Mouse (Mus musculus) macrophage (primary cell): ENCODE measurements around the gene Umodl1. TPM values are rescaled to one million over a fixed set of nuclear protein-coding genes. Genes with fewer than 3 reads are reported as not detected.

Source experiments
- H3K27ac ChIP-seq: fragments of 350-480 bp; formaldehyde crosslinking; 2 replicates; pipeline ENCODE4 v1.9.0; 2021
- H3K36me3 ChIP-seq: fragments of 350-480 bp; formaldehyde crosslinking; 2 replicates; pipeline ENCODE4 v1.9.0; 2021; ENCODE audit errors: inconsistent target
- H3K4me3 ChIP-seq: fragments of 350-480 bp; formaldehyde crosslinking; 2 replicates; pipeline ENCODE4 v1.9.0; 2021; ENCODE audit errors: inconsistent target
- H3K79me2 ChIP-seq: fragments of 350-480 bp; formaldehyde crosslinking; 2 replicates; pipeline ENCODE4 v1.9.0; 2021; ENCODE audit errors: inconsistent target
- WGBS: methylation state at CpG from one replicate; pipeline ENCODE4 v1.1.7; 2026; ENCODE audit warnings: inconsistent platforms; ENCODE audit not compliant: missing documents; 5-methylcytosine and 5-hydroxymethylcytosine counted together
- polyA plus RNA-seq: library from polyadenylated mRNA; stranded (reverse); fragments of 250-400 nt; gene quantifications from 3 replicates; pipeline ENCODE4 v1.2.4, GENCODE M21; 2018; ENCODE audit warnings: inconsistent platforms

Gene Umodl1
- polyA plus RNA-seq, 1 experiment from 2014 or later: not detected

GRCm38 (mm10) chr17:30962880-30963279, 8.4 kb downstream of the Umodl1 start:
- WGBS: 78% methylated on average over 2 of the region's 2 CpGs
- no peaks in the 10 kb centered on the region for H3K36me3 ChIP-seq
- H3K27ac ChIP-seq: no peak overlapping the region
- H3K4me3 ChIP-seq: no peak overlapping the region
- H3K79me2 ChIP-seq: no peaks in the 10 kb centered on the region

DNA sequence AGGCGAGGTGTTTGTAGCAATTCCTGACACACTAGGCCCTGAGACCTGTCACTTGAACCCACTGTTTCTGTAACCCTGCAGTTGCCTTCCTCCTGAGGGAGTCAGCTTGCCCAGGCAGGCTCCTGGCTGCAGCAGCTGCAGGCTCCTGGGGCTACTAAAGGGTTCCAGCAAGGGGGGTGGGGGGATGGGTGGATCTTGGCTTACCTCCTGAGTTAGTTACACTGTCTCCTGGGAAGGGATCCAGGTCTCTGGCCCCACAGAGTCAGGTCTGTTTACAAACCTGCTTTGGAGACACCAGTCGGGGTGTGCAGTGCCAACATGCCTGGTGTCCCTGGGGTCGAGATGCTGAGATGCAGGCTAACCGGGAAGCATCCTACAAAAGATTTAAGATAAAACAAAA, 15.5 kb downstream of the Umodl1 start:
- no peaks in the 10 kb centered on the region for H3K36me3 ChIP-seq
- H3K79me2 ChIP-seq: no peaks in the 10 kb centered on the region
- no peak overlapping the region for H3K27ac ChIP-seq
- H3K4me3 ChIP-seq: no peak overlapping the region
- WGBS: 93% methylated on average over 4 of the region's 4 CpGs

GRCm38 (mm10) chr17:30971877-30972276, 17.4 kb downstream of the Umodl1 start:
- Histone ChIP-seq H3K4me3 (no peak overlapping the region), H3K27ac (no peak overlapping the region), H3K36me3 (no peaks in the 10 kb centered on the region), H3K79me2 (no peaks in the 10 kb centered on the region)
- WGBS: 78% methylated on average over 7 of the region's 7 CpGs

DNA sequence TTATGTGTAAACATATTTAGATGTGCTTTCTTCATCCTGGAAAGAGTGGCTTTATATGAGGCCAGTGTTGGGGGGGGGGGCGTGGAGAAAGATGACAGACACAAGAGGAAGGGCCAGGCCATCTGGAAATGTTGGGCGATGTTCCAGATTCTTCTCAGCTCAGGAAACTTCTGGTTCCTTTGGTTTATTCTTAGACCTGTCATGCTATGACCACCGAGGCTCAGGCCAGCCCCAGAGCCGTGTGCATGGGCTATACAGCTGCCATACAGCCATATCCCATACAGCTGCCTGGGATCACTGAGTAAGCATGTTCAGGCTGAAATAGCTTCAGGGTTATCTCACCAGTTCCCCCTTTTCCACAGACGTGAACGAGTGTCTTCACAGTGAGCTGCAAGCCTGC, 18.9 kb downstream of the Umodl1 start:
- Histone ChIP-seq H3K27ac (no peak overlapping the region), H3K4me3 (no peak overlapping the region), H3K36me3 (no peaks in the 10 kb centered on the region), H3K79me2 (no peaks in the 10 kb centered on the region)
- 6% methylated on average over 6 of the region's 6 CpGs for whole genome bisulfite sequencing

- Histone ChIP-seq H3K36me3 (no peaks in the 10 kb centered on the region), H3K4me3 (no peak overlapping the region), H3K79me2 (no peaks in the 10 kb centered on the region), H3K27ac (no peak overlapping the region)
- WGBS: 38% methylated on average over 2 of the region's 2 CpGs
These were observed 22.9 kb downstream of the Umodl1 start for GRCm38 (mm10) chr17:30977290-30977689.

- no peak overlapping the region for H3K4me3 ChIP-seq
- no peaks in the 10 kb centered on the region for H3K36me3 ChIP-seq
- no peak overlapping the region for H3K27ac ChIP-seq
- 85% methylated on average over 10 of the region's 10 CpGs for WGBS
- no peaks in the 10 kb centered on the region for H3K79me2 ChIP-seq
These were observed 24.1 kb downstream of the Umodl1 start for GRCm38 (mm10) chr17:30978556-30978955.

DNA sequence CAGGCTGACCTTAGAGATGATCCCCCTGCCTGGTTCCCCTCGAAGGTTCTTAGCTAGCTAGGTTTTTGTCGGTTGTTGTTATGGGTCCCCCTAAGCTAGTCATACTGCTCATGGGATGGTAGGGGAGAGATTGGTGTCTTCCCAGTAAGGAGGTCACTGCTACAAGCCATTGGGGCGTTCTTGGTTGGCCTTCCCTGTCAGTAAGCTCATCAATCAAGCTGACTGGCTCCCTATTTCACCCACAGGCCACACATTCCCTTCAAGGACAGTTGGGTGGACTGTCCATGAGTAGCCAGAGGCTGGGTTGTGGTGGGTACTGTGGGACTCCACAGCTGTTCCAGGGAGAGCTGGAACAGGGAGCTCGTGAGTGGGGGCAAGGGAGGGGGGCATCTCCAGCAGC, 29.1 kb downstream of the Umodl1 start:
- no peaks in the 10 kb centered on the region for H3K36me3 ChIP-seq
- H3K79me2 ChIP-seq: no peaks in the 10 kb centered on the region
- no peak overlapping the region for H3K27ac ChIP-seq
- H3K4me3 ChIP-seq: no peak overlapping the region
- WGBS: 76% methylated on average over 4 of the region's 4 CpGs

DNA sequence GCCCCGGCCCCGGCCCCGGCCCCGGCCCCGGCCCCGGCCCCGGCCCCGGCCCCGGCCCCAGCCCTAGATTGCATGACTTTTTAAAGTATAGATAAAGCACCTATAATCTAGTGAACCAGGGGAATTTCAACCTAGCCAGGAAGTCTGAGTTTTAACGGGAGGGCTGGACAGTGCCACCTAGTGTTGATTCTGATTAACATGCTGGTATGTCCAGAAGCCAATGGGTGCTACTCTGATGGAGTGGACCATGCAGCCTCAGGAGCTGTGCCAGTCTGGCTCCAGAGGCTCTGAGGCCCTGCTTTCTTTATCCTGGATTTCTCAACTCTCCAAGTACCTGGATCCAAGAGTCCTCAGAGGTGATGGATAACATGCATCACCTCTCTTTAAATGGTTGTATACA, 35.8 kb downstream of the Umodl1 start:
- WGBS: 50% methylated on average over 2 of the region's 10 CpGs
- Histone ChIP-seq H3K27ac (no peak overlapping the region), H3K4me3 (no peak overlapping the region), H3K79me2 (no peaks in the 10 kb centered on the region), H3K36me3 (no peaks in the 10 kb centered on the region)

DNA sequence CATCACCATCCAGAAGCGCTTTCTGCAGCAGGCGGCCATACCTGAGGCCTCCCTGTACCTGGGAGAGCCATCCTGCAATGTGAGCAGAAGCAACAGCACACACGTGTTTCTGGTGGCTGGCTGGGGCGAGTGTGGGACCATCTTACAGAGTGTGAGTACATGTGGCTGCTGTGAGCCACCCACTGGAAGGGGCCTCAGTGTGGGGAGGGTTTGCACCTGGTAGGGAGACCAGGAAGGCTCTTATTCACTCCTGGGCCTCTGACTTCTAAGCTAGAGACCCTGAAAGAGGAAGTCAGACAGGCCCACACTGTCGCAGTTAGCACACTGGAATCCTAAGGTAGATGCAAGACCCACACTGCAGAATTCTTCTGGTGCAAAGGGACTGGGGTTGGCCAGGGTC, 41.9 kb downstream of the Umodl1 start:
- Histone ChIP-seq H3K4me3 (no peak overlapping the region), H3K36me3 (no peaks in the 10 kb centered on the region), H3K27ac (no peak overlapping the region), H3K79me2 (no peaks in the 10 kb centered on the region)
- WGBS: 46% methylated on average over 5 of the region's 5 CpGs

GRCm38 (mm10) chr17:31000897-31001296, 46.5 kb downstream of the Umodl1 start:
- Histone ChIP-seq H3K27ac (no peak overlapping the region), H3K79me2 (no peaks in the 10 kb centered on the region), H3K36me3 (no peaks in the 10 kb centered on the region), H3K4me3 (no peak overlapping the region)
- WGBS: 68% methylated on average over 5 of the region's 5 CpGs

DNA sequence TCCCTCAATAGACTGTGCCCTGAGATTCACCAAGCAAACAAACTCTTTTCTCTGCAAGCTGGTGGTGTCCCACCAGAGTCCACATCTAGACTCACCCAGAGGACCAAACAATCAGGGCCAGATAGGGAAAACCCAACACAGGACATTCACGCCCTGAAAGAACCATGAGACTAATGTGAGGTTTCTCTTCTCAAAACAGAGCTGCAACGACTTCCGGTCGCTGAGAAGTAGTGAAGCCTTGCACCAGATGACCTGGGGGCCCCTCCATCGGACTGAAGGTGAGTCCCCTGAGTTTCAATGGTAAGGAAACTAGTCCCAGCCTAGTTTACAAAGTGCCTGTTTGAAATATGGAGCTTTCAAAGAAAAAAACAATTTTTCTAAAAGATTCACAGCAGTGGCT, 48.2 kb downstream of the Umodl1 start:
- WGBS: 84% methylated on average over 5 of the region's 5 CpGs
- H3K36me3 ChIP-seq: no peaks in the 10 kb centered on the region
- no peak overlapping the region for H3K4me3 ChIP-seq
- H3K27ac ChIP-seq: no peak overlapping the region
- no peaks in the 10 kb centered on the region for H3K79me2 ChIP-seq

DNA sequence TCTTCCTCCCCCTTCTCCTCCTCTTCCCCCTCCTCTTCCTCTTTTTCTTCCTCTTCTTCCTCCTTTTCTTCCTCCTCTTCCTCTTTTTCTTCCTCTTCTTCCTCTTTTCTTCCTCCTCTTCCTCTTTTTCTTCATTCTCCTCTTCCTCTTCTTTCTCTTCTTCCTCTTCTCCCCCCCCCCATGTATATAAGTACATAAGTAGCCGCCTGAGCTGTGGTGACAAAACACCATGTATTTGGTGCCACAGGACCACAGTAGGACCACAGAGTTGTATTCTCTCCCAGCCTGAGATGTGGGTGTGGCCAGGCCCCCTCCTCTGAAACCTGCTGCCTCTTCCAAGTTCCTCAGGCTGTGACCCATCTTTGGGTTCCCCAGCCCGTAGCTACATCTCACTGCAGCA, 50.8 kb downstream of the Umodl1 start:
- WGBS: 100% methylated on average over 1 of the region's 2 CpGs
- peak overlapping the region; percentile 46 for H3K27ac ChIP-seq
- H3K4me3 ChIP-seq: no peak overlapping the region
- no peaks in the 10 kb centered on the region for H3K79me2 ChIP-seq
- no peaks in the 10 kb centered on the region for H3K36me3 ChIP-seq

DNA sequence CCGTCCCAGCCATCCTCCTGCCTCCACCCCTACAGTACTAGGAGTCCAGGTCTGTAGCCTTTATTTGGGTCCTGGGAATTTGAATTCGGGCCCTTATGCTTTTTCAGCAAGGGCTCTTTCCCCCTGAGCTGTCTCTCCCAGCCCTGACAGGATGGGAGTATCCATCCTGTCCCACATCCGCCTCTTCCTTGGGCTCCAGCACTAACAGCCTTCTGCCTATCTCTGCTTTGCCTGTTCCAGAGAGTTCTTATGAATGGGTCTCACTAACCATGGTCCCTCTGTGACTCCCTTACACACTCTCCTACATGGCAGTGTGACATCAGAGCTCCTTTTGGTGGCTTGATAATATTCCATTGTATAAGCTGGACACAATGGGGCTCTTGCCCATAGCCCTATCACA, 52.9 kb downstream of the Umodl1 start:
- no peak overlapping the region for H3K27ac ChIP-seq
- H3K36me3 ChIP-seq: no peaks in the 10 kb centered on the region
- WGBS: 91% methylated on average over 3 of the region's 3 CpGs
- H3K79me2 ChIP-seq: no peaks in the 10 kb centered on the region
- no peak overlapping the region for H3K4me3 ChIP-seq

GRCm38 (mm10) chr17:31008416-31008815, 54.0 kb downstream of the Umodl1 start:
- WGBS: 97% methylated on average over 7 of the region's 8 CpGs
- Histone ChIP-seq H3K79me2 (no peaks in the 10 kb centered on the region), H3K36me3 (no peaks in the 10 kb centered on the region), H3K27ac (no peak overlapping the region), H3K4me3 (no peak overlapping the region)

GRCm38 (mm10) chr17:31011551-31012394, 57.3 kb downstream of the Umodl1 start:
- no peaks in the 10 kb centered on the region for H3K79me2 ChIP-seq
- H3K4me3 ChIP-seq: no peak overlapping the region
- 15% methylated on average over 9 of the region's 9 CpGs for WGBS

GRCm38 (mm10) chr17:31018267-31018666, 63.8 kb downstream of the Umodl1 start:
- H3K36me3 ChIP-seq: no peaks in the 10 kb centered on the region
- H3K4me3 ChIP-seq: no peak overlapping the region
- WGBS: 46% methylated on average over 4 of the region's 4 CpGs
- H3K27ac ChIP-seq: no peak overlapping the region
- no peaks in the 10 kb centered on the region for H3K79me2 ChIP-seq

More at GRCm38 (mm10) chr17:31011551-31012394, 57.3 kb downstream of the Umodl1 start:
- Histone ChIP-seq H3K27ac (no peak overlapping the region), H3K36me3 (no peaks in the 10 kb centered on the region)
